Mouse (Mus musculus): Measurements from ENCODE around the gene Pax7. TPM values are rescaled to one million over a fixed set of nuclear protein-coding genes. Genes with fewer than 3 reads are reported as not detected.

Pax7 gene
- total and polyA plus RNA-seq, 3 experiments, result not detected

GRCm38 (mm10) chr4:139797344-139797743 is 36.0 kb downstream of the Pax7 start:
- no peaks in the 10 kb centered on the region for H3K9me3 ChIP-seq (replicated peaks; ENCODE audit: insufficient read depth, low read length)
- TF ChIP-seq ZKSCAN1 (IDR thresholded peaks at IDR 0.05; ENCODE audit: low read depth, low read length), result no peak
- TF ChIP-seq SIN3A (IDR thresholded peaks at IDR 0.05; ENCODE audit: low read length), result no peak
- TF ChIP-seq MAX (IDR thresholded peaks at IDR 0.05; ENCODE audit: low read length), result no peak
- TF ChIP-seq TAL1 (IDR thresholded peaks at IDR 0.05; ENCODE audit: low read length), result no peak
- TF ChIP-seq ELF1 (IDR thresholded peaks at IDR 0.05; ENCODE audit: low read depth, low read length), result no peak
- no peak for TF ChIP-seq MAZ (IDR thresholded peaks at IDR 0.05; ENCODE audit: low read depth, low read length)
- TF ChIP-seq USF2 (IDR thresholded peaks at IDR 0.05; ENCODE audit: borderline replicate concordance in 1 of 2, insufficient read depth in 1 of 2, low read depth in 1 of 2, low read length in 2 of 2), result no peak
- no peak for TF ChIP-seq NRF1 (IDR thresholded peaks at IDR 0.05; ENCODE audit: insufficient read depth, low read depth, low read length, poor library complexity, severe bottlenecking)
- no peak for TF ChIP-seq ZNF384 (IDR thresholded peaks at IDR 0.05; ENCODE audit: low read depth, low read length)
- no peak for TF ChIP-seq GATA1 (IDR thresholded peaks at IDR 0.05; ENCODE audit: low read depth, low read length)
- no peak for TF ChIP-seq EP300 (IDR thresholded peaks at IDR 0.05; ENCODE audit: low read depth in 1 of 2, low read length in 2 of 2)
- no peak for TF ChIP-seq TBP (IDR thresholded peaks at IDR 0.05; ENCODE audit: low read depth, low read length)
- TF ChIP-seq CHD1 (IDR thresholded peaks at IDR 0.05; ENCODE audit: low read depth, low read length), result no peak
- no peak for TF ChIP-seq POLR2A (IDR thresholded peaks at IDR 0.05; ENCODE audit: control insufficient read depth in 1 of 2, insufficient read depth in 1 of 2, low read depth in 1 of 2, low read length in 2 of 2, poor library complexity in 1 of 2)
- TF ChIP-seq NELFE (IDR thresholded peaks at IDR 0.05; ENCODE audit: low read depth, low read length), result no peak
- TF ChIP-seq MXI1 (IDR thresholded peaks at IDR 0.05; ENCODE audit: low read depth, low read length), result no peak
- no peak for TF ChIP-seq SMC3 (IDR thresholded peaks at IDR 0.05; ENCODE audit: low read depth, low read length)
- TF ChIP-seq MEF2A (IDR thresholded peaks at IDR 0.05; ENCODE audit: extremely low read depth, insufficient replicate concordance, low read depth, low read length, poor library complexity, severe bottlenecking), result no peak
- TF ChIP-seq E2F4 (IDR thresholded peaks at IDR 0.05; ENCODE audit: borderline replicate concordance, low read depth, low read length), result no peak
- H3K4me3 ChIP-seq (ENCODE audit: control insufficient read depth in 1 of 2, insufficient read depth in 1 of 2, low read depth in 2 of 2, low read length in 2 of 2), result no peak overlapping the region
- H3K27ac ChIP-seq (ENCODE audit: control insufficient read depth, low read depth, low read length), result no peak overlapping the region
- no peaks in the 10 kb centered on the region for H3K36me3 ChIP-seq (ENCODE audit: control insufficient read depth in 1 of 2, insufficient read depth in 2 of 2, low read length in 2 of 2)
- H3K4me1 ChIP-seq (ENCODE audit: control insufficient read depth in 1 of 2, insufficient read depth in 2 of 2, low read length in 2 of 2), result no peaks in the 10 kb centered on the region
- H3K27me3 ChIP-seq (ENCODE audit: control insufficient read depth in 1 of 2, insufficient read depth in 2 of 2, low read length in 2 of 2), result no peaks in the 10 kb centered on the region; a peak in 1 of 4 replicates
- DNase-seq (ENCODE audit: low read depth, low spot score), result no peak
- H3K9ac ChIP-seq (ENCODE audit: control insufficient read depth, low read depth, low read length, poor library complexity, severe bottlenecking), result no peak overlapping the region
- no peaks in the 10 kb centered on the region for H3K79me2 ChIP-seq (ENCODE audit: control insufficient read depth, insufficient read depth, low read length, poor library complexity)

GRCm38 (mm10) chr4:139796115-139796514 is 37.2 kb downstream of the Pax7 start:
- H3K4me3 ChIP-seq (ENCODE audit: control insufficient read depth in 1 of 2, insufficient read depth in 1 of 2, low read depth in 2 of 2, low read length in 2 of 2), result no peak overlapping the region
- no peaks in the 10 kb centered on the region for H3K9me3 ChIP-seq (replicated peaks; ENCODE audit: insufficient read depth, low read length)
- no peak overlapping the region for H3K27ac ChIP-seq (ENCODE audit: control insufficient read depth, low read depth, low read length)
- DNase-seq (ENCODE audit: low read depth, low spot score), result no peak
- H3K4me1 ChIP-seq (ENCODE audit: control insufficient read depth in 1 of 2, insufficient read depth in 2 of 2, low read length in 2 of 2), result no peaks in the 10 kb centered on the region
- TF ChIP-seq RAD21 (IDR thresholded peaks at IDR 0.05; ENCODE audit: low read depth, low read length), result no peak
- no peak for TF ChIP-seq TBP (IDR thresholded peaks at IDR 0.05; ENCODE audit: low read depth, low read length)
- TF ChIP-seq USF1 (IDR thresholded peaks at IDR 0.05; ENCODE audit: low read depth, low read length), result no peak
- no peak for TF ChIP-seq ZNF384 (IDR thresholded peaks at IDR 0.05; ENCODE audit: low read depth, low read length)
- no peaks in the 10 kb centered on the region; a peak in 1 of 4 replicates for H3K27me3 ChIP-seq (ENCODE audit: control insufficient read depth in 1 of 2, insufficient read depth in 2 of 2, low read length in 2 of 2)
- H3K9ac ChIP-seq (ENCODE audit: control insufficient read depth, low read depth, low read length, poor library complexity, severe bottlenecking), result no peak overlapping the region
- H3K79me2 ChIP-seq (ENCODE audit: control insufficient read depth, insufficient read depth, low read length, poor library complexity), result no peaks in the 10 kb centered on the region
- no peaks in the 10 kb centered on the region for H3K36me3 ChIP-seq (ENCODE audit: control insufficient read depth in 1 of 2, insufficient read depth in 2 of 2, low read length in 2 of 2)
